Mouse (Mus musculus): ENCODE data around the gene Zfp260.

Gene Zfp260

GRCm38 (mm10) chr7:30072146-30073028 is 22.2 kb upstream of the Zfp260 start, which contains the start of gene Zfp82:
Gene Zfp82, minus strand, starts transcription at chr7:30072900.
- no peaks in the 10 kb centered on the region for H3K27me3 ChIP-seq (ENCODE audit: insufficient read depth, low read length)
- H3K9me3 ChIP-seq (ENCODE audit: low read length), result no peaks in the 10 kb centered on the region
- H3K4me3 ChIP-seq (replicated peaks; ENCODE audit: low read length), result peak within 1 kb of the TSS; percentile 96
- TF ChIP-seq NANOG (IDR thresholded peaks at IDR 0.05; ENCODE audit: borderline replicate concordance, low read length) (no peak), CTCF (conservative IDR thresholded peaks at IDR 0.05; ENCODE audit: low read length) (no peak)
- H3K4me1 ChIP-seq (replicated peaks; ENCODE audit: low read depth, low read length), result peaks cover 12% of the 10 kb centered on the region
- H3K36me3 ChIP-seq (ENCODE audit: insufficient read depth, low read length), result peaks cover 51% of the 10 kb centered on the region

- H3K4me3 ChIP-seq (replicated peaks; ENCODE audit: low read length), result peak overlapping the region; percentile 32; the same call in 1 of the 2 replicates
- no peaks in the 10 kb centered on the region for H3K9me3 ChIP-seq (ENCODE audit: low read length)
- peaks cover 71% of the 10 kb centered on the region for H3K4me1 ChIP-seq (replicated peaks; ENCODE audit: low read depth, low read length)
- H3K27me3 ChIP-seq (ENCODE audit: insufficient read depth, low read length), result no peaks in the 10 kb centered on the region
- H3K36me3 ChIP-seq (ENCODE audit: insufficient read depth, low read length), result peaks cover 56% of the 10 kb centered on the region
- TF ChIP-seq CTCF (conservative IDR thresholded peaks at IDR 0.05; ENCODE audit: low read length) (no peak), NANOG (IDR thresholded peaks at IDR 0.05; ENCODE audit: borderline replicate concordance, low read length) (no peak), POU5F1 (IDR thresholded peaks at IDR 0.05; ENCODE audit: borderline replicate concordance, low read length) (no peak)
Measured at GRCm38 (mm10) chr7:30086524-30086923, 8.1 kb upstream of the Zfp260 start.

GRCm38 (mm10) chr7:30089405-30089804 is 5.2 kb upstream of the Zfp260 start:
- no peak for TF ChIP-seq CTCF (conservative IDR thresholded peaks at IDR 0.05; ENCODE audit: low read length)
- no peak for TF ChIP-seq NANOG (IDR thresholded peaks at IDR 0.05; ENCODE audit: borderline replicate concordance, low read length)
- H3K4me1 ChIP-seq (replicated peaks; ENCODE audit: low read depth, low read length), result peaks cover 76% of the 10 kb centered on the region
- peaks cover 27% of the 10 kb centered on the region for H3K36me3 ChIP-seq (ENCODE audit: insufficient read depth, low read length)
- no peaks in the 10 kb centered on the region for H3K27me3 ChIP-seq (ENCODE audit: insufficient read depth, low read length)
- peak overlapping the region; percentile 94 for H3K4me3 ChIP-seq (replicated peaks; ENCODE audit: low read length)
- H3K9me3 ChIP-seq (ENCODE audit: low read length), result no peaks in the 10 kb centered on the region

GRCm38 (mm10) chr7:30090092-30090969 is 4.2 kb upstream of the Zfp260 start, which contains the start of the genes Gm26920 and Zfp566:
Gene Gm26920, minus strand, starts transcription at chr7:30090410.
Gene Zfp566, minus strand, starts transcription at chr7:30090527.
- peaks cover 71% of the 10 kb centered on the region for H3K4me1 ChIP-seq (replicated peaks; ENCODE audit: low read depth, low read length)
- H3K9me3 ChIP-seq (ENCODE audit: low read length), result no peaks in the 10 kb centered on the region
- no peaks in the 10 kb centered on the region for H3K27me3 ChIP-seq (ENCODE audit: insufficient read depth, low read length)
- H3K36me3 ChIP-seq (ENCODE audit: insufficient read depth, low read length), result peaks cover 18% of the 10 kb centered on the region
- H3K4me3 ChIP-seq (replicated peaks; ENCODE audit: low read length), result peak within 1 kb of the TSS; percentile 94
- TF ChIP-seq NANOG (IDR thresholded peaks at IDR 0.05; ENCODE audit: borderline replicate concordance, low read length) (no peak), POU5F1 (IDR thresholded peaks at IDR 0.05; ENCODE audit: borderline replicate concordance, low read length) (no peak)

- peak; percentile 54 for TF ChIP-seq CTCF (conservative IDR thresholded peaks at IDR 0.05; ENCODE audit: low read length)
- no peak for TF ChIP-seq NANOG (IDR thresholded peaks at IDR 0.05; ENCODE audit: borderline replicate concordance, low read length)
- H3K36me3 ChIP-seq (ENCODE audit: insufficient read depth, low read length), result peaks cover 11% of the 10 kb centered on the region
- no peaks in the 10 kb centered on the region for H3K9me3 ChIP-seq (ENCODE audit: low read length)
- peaks cover 70% of the 10 kb centered on the region for H3K4me1 ChIP-seq (replicated peaks; ENCODE audit: low read depth, low read length)
- no peaks in the 10 kb centered on the region for H3K27me3 ChIP-seq (ENCODE audit: insufficient read depth, low read length)
- peak overlapping the region; percentile 94 for H3K4me3 ChIP-seq (replicated peaks; ENCODE audit: low read length)
Measured at GRCm38 (mm10) chr7:30090970-30091585, 3.5 kb upstream of the Zfp260 start.

GRCm38 (mm10) chr7:30092666-30093065 is 1.9 kb upstream of the Zfp260 start:
- H3K4me3 ChIP-seq (replicated peaks; ENCODE audit: low read length), result no peak overlapping the region
- H3K36me3 ChIP-seq (ENCODE audit: insufficient read depth, low read length), result 0 out of 2 replicates have a peak, but pooled peaks cover 3% of the 10 kb centered on the region
- no peak for TF ChIP-seq NANOG (IDR thresholded peaks at IDR 0.05; ENCODE audit: borderline replicate concordance, low read length)
- TF ChIP-seq POU5F1 (IDR thresholded peaks at IDR 0.05; ENCODE audit: borderline replicate concordance, low read length), result no peak
- TF ChIP-seq CTCF (conservative IDR thresholded peaks at IDR 0.05; ENCODE audit: low read length), result no peak
- no peaks in the 10 kb centered on the region for H3K9me3 ChIP-seq (ENCODE audit: low read length)
- H3K27me3 ChIP-seq (ENCODE audit: insufficient read depth, low read length), result no peaks in the 10 kb centered on the region
- peaks cover 64% of the 10 kb centered on the region for H3K4me1 ChIP-seq (replicated peaks; ENCODE audit: low read depth, low read length)

GRCm38 (mm10) chr7:30093918-30094415 is 610 bp upstream of the Zfp260 start:
- Histone ChIP-seq H3K4me1 (replicated peaks; ENCODE audit: low read depth, low read length) (peaks cover 62% of the 10 kb centered on the region), H3K36me3 (ENCODE audit: insufficient read depth, low read length) (peaks cover 3% of the 10 kb centered on the region; the same call in 1 of the 2 replicates), H3K4me3 (replicated peaks; ENCODE audit: low read length) (peak overlapping the region; percentile 89), H3K9me3 (ENCODE audit: low read length) (no peaks in the 10 kb centered on the region), H3K27me3 (ENCODE audit: insufficient read depth, low read length) (no peaks in the 10 kb centered on the region)
- no peak for TF ChIP-seq CTCF (conservative IDR thresholded peaks at IDR 0.05; ENCODE audit: low read length)
- TF ChIP-seq POU5F1 (IDR thresholded peaks at IDR 0.05; ENCODE audit: borderline replicate concordance, low read length), result no peak
- no peak for TF ChIP-seq NANOG (IDR thresholded peaks at IDR 0.05; ENCODE audit: borderline replicate concordance, low read length)

Data from E14TG2a.4 (cell line).